Mouse (Mus musculus): ENCODE results near the gene Ggct.

Ggct gene

GRCm38 (mm10) chr6:54996361-54996760, 3.6 kb upstream of the Ggct start:
- DNase-seq (ENCODE audit: low read depth in 1 of 2, low spot score in 2 of 2): no peak

DNA sequence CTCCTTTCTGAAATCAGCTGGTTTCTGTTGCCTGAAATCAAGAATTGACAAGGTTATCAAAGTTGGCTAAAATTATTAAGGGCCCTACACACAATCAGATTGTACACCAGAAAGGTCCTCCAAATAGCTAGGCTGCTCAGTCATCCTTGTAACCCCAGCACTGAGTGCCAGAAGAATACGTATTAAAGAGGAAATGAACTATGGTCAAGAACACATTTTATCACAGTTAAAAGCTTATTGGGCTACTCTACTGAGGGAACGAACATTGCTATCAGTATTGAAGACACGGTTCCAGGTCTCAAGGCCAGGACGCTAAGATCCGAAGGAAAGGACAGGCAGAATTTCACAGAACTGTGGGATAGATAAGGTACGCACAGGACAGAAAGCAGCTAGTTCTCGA, 609 bp downstream of the Ggct start:
- no peak for DNase-seq (ENCODE audit: low read depth in 1 of 2, low spot score in 2 of 2)

GRCm38 (mm10) chr6:54991189-54991588, 1.6 kb downstream of the Ggct start:
- DNase-seq (ENCODE audit: low read depth in 1 of 2, low spot score in 2 of 2): no peak

DNA sequence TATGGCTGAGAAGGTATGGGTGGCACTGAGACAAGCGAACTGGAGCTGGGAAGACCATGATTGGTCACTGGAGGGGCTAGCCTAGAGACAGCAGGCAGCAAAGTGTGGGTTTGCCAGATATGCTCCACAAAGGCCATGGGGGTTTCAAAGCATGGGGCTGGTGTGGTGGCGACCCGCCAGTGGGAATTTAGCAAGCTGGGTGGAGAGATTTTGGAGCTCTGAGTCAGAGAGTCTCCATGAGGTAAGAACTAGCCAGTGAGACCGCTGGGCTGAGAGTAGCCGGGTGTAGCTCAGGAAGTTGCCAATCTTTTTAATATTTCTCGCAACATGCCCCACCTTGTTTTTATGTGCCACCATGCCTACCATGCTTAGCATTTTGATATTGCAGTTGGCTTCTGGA, 4.6 kb downstream of the Ggct start:
- no peak for DNase-seq (ENCODE audit: low read depth in 1 of 2, low spot score in 2 of 2)

- no peak for DNase-seq (ENCODE audit: low read depth in 1 of 2, low spot score in 2 of 2)
Measured at GRCm38 (mm10) chr6:54984096-54984495, 8.7 kb downstream of the Ggct start.

- DNase-seq (ENCODE audit: low read depth in 1 of 2, low spot score in 2 of 2): no peak
Measured at GRCm38 (mm10) chr6:54983526-54984050, 9.2 kb downstream of the Ggct start.

DNA sequence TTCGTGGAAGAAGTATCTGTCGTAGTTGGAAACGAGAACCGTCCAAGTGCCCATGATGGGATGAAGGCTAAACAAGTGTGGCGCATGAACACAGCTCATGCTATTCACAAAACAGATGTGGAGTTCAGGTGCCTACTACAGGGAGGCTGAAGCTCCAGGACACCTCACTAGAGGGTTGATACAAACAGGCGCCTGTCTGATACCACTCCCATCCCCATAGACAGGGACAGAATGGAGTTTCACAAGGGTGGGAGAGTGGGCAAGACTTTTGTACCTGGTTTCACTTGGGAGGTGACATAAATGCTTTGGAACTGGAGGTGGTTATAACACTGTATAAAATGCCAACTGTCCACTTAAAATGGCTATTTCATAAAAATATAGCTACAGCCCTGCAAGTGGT, 13.3 kb downstream of the Ggct start:
- no peak for DNase-seq (ENCODE audit: low read depth in 1 of 2, low spot score in 2 of 2)

GRCm38 (mm10) chr6:54975616-54976015, 17.1 kb downstream of the Ggct start:
- DNase-seq (ENCODE audit: low read depth in 1 of 2, low spot score in 2 of 2): no peak

DNA sequence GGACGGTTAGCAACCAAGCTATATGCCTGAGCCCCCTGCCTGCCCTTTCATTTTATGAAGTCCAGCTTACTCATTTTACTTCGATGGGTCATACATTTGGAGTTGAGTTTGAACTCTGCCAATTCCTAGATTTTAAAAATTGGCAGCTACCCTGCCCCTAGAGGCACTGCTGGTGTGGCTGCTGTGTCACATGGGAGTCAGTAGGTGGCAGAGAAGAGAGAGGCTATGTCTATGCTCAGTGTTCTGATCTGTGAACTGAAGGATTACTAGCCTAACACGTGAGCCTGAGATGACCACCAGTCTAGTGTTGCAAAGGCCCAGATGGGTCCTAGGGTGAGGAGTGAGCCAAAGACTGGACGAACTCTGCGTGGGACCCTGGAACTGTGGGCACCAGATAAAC, 18.2 kb downstream of the Ggct start:
- no peak for DNase-seq (ENCODE audit: low read depth in 1 of 2, low spot score in 2 of 2)

DNA sequence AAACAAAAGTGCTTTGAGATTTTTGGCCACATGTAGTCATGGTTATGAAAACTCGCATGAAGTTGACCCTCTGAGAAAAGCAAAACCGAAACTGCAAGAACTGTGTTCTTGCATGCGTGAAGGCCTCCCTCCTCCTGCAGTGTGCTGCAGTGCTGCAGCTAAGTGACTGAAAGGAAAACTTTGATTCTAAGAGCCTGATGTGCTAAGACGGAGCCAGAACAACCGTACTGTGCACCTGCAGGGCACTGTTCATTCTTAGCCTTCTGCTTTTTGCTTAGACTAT, 19.9 kb downstream of the Ggct start:
- no peak for DNase-seq (ENCODE audit: low read depth in 1 of 2, low spot score in 2 of 2)

GRCm38 (mm10) chr6:54972111-54972928, 20.4 kb downstream of the Ggct start, which contains the start of gene Nod1:
Nod1 (minus strand) TSS chr6:54972612.
- DNase-seq (ENCODE audit: low read depth in 1 of 2, low spot score in 2 of 2): peak in 1 of 2 experiments; percentile 43

GRCm38 (mm10) chr6:54971731-54972110, 21.0 kb downstream of the Ggct start:
- no peak for DNase-seq (ENCODE audit: low read depth in 1 of 2, low spot score in 2 of 2)

- DNase-seq (ENCODE audit: low read depth in 1 of 2, low spot score in 2 of 2): no peak
Measured at GRCm38 (mm10) chr6:54970506-54970905, 22.2 kb downstream of the Ggct start.

DNA sequence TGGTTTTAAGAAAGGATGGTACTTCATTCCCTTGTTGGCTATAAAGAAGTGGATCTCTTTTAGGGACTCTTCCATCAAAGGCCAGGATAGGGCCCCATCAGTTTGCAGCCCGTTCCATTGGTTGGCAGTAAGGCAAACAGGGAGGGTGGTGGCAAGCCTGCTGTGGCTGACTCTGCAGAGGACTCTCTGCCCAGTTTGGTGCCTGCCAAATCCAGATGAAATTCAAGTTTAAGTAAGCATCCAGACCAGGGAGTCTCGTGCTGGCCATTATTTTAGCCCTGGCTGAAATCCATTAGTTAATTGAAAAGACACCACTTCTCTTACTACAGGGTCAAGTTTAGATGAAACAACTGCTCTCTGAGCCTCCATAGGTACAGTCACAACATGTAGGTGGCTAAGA, 22.9 kb downstream of the Ggct start:
- no peak for DNase-seq (ENCODE audit: low read depth in 1 of 2, low spot score in 2 of 2)

DNA sequence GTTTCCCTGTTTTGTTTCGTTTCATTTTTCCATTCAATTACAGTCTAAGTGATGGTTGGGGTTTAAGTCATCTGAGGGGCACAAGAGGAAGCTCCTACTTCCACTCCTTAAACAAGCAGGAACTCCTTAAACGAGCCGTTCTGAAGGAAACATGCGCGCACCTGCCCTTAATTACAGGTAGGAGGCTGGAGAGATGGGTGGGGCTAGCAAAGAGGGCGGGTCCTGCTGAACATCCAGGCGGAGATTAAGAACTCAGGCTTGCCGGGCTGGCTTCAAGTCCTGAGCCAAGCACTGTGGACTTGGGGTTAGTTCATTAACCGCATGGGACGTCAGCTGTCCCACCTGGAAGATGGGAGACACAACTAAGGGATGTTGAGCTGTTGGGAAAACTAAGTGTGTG, 25.2 kb downstream of the Ggct start:
- no peak for DNase-seq (ENCODE audit: low read depth in 1 of 2, low spot score in 2 of 2)

- no peak for DNase-seq (ENCODE audit: low read depth in 1 of 2, low spot score in 2 of 2)
Measured at GRCm38 (mm10) chr6:54965234-54965633, 27.5 kb downstream of the Ggct start.

DNA sequence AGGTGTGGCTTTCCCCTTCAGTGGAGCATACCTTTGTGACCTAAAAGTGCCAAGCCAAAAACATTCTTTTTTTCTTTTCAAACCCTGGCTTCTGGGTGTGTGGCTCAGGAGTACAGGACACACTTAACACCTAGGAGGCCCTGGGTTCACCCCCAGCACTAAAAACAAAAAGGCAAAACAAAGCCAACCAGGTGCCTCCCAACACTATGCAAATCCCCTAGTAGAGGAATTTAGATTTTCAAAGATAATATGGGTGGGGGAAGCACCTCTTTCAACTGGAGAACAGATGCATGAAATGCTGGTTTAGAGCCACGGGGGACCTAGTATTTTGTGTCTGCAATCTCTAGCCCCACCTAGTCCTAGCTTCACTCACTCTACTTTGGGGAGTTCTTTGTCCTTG, 28.0 kb downstream of the Ggct start:
- no peak for DNase-seq (ENCODE audit: low read depth in 1 of 2, low spot score in 2 of 2)

DNA sequence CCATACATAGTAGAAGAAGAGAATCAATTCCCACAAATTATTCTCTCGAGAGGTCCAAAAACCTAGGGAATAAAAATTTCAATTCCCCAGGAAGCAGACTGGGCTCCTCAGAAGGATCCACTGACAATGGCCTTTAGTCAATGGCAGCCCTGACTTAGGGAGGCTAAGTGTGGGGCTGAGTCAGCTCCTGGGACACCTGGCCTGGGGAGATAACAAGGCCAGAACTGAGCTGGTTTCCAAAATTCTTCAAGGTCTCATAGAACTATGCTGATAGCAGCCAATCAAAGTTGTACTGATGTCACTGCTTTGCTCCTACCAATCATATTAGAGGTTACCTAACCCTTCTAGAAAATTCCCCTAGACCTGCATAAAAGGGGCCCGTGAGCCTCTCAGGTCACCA, 29.2 kb downstream of the Ggct start:
- no peak for DNase-seq (ENCODE audit: low read depth in 1 of 2, low spot score in 2 of 2)

GRCm38 (mm10) chr6:54957655-54958054, 35.1 kb downstream of the Ggct start:
- DNase-seq (ENCODE audit: low read depth in 1 of 2, low spot score in 2 of 2): no peak

DNA sequence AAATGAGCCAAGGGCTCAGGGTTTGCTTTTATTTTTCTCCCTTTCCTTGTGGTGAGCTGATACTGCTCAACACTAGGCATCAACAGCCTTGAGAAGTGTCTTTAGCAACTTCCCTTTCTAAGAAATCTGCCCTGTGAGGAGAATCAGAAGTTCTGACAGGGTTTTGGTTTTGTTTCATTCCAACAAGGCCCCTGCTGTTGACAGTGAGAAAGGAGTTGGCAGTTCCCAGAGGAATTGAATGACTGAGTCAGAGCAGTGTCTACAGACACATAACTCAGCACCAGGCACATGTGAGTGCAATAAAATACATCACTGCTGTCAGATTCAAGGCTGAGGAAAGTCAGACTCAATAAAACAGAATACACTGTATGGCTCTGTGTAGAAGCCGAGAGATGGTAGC, 36.3 kb downstream of the Ggct start:
- DNase-seq (ENCODE audit: low read depth in 1 of 2, low spot score in 2 of 2): no peak

GRCm38 (mm10) chr6:54955949-54956348, 36.8 kb downstream of the Ggct start:
- DNase-seq (ENCODE audit: low read depth in 1 of 2, low spot score in 2 of 2): no peak

GRCm38 (mm10) chr6:54954659-54955414, 37.9 kb downstream of the Ggct start:
- peak in 1 of 2 experiments; percentile 45 for DNase-seq (ENCODE audit: low read depth in 1 of 2, low spot score in 2 of 2)
